ENCODE assay signal across 18 mouse cellular contexts in genomic region chr5:16265385-16265784, GRCm38 (mm10).
DNase-seq lines count a peak whose midpoint lies in the region; ATAC-seq lines count a peak whose summit lies in the region.
"Had no signal": no experiment of that assay in that cellular context is flagged by ENCODE, and none has a peak within 500 bp of the region (broad histone marks: within the 10 kb centered on the region; RNA-seq: fewer than 3 reads in every experiment).

No protein-coding gene starts in this region.

- no peak overlapping the region for H3K27ac ChIP-seq in forebrain, embryonic 11.5 days (ENCODE audit: low read depth, low read length)
- no peak overlapping the region for H3K27ac ChIP-seq in forebrain, embryonic 10.5 days
- 0 out of 2 replicates have a peak overlapping the region, but pooled peaks have one; percentile 20 for H3K27ac ChIP-seq in midbrain, embryonic 11.5 days (ENCODE audit: low read depth, low read length)
- H3K27ac ChIP-seq: gastrocnemius, adult 2 months; kidney, embryonic 15.5 days; layer of hippocampus, adult 2 months; macrophage had no signal

- H3K36me3 ChIP-seq in forebrain, embryonic 11.5 days (ENCODE audit: control insufficient read depth, insufficient read depth, low read length): no peaks in the 10 kb centered on the region
- no peaks in the 10 kb centered on the region for H3K36me3 ChIP-seq in forebrain, embryonic 10.5 days (replicated peaks)
- H3K36me3 ChIP-seq in midbrain, embryonic 11.5 days (ENCODE audit: control insufficient read depth, insufficient read depth, low read length): no peaks in the 10 kb centered on the region

- no peaks in the 10 kb centered on the region for H3K9me3 ChIP-seq in forebrain, embryonic 11.5 days (ENCODE audit: control insufficient read depth, low read length)
- H3K9me3 ChIP-seq in forebrain, embryonic 10.5 days: no peaks in the 10 kb centered on the region
- H3K9me3 ChIP-seq in midbrain, embryonic 11.5 days (ENCODE audit: control insufficient read depth, low read length): no peaks in the 10 kb centered on the region
- H3K9me3 ChIP-seq: kidney, embryonic 15.5 days had no signal

- no peaks in the 10 kb centered on the region for H3K27me3 ChIP-seq in forebrain, embryonic 11.5 days (ENCODE audit: control insufficient read depth, insufficient read depth, low read length)
- H3K27me3 ChIP-seq in forebrain, embryonic 10.5 days (ENCODE audit: poor library complexity, severe bottlenecking): no peaks in the 10 kb centered on the region
- H3K27me3 ChIP-seq in midbrain, embryonic 11.5 days (ENCODE audit: control insufficient read depth, insufficient read depth, low read length): no peaks in the 10 kb centered on the region
- H3K27me3 ChIP-seq: kidney, embryonic 15.5 days; Patski had no signal

- no peak for DNase-seq in forebrain, embryonic 11.5 days (ENCODE audit: low spot score)
- DNase-seq in forebrain, embryonic 10.5 days (ENCODE audit: extremely low spot score, low spot score): no peak
- peak; percentile 15 for DNase-seq in right cerebral cortex, adult 18-20 months
- no peak for DNase-seq in right cerebral cortex, postnatal 14 days
- peak; percentile 86 for DNase-seq in midbrain, embryonic 11.5 days (ENCODE audit: low spot score, missing footprints)
- DNase-seq in skeletal muscle tissue, adult 2 months (ENCODE audit: low read depth, low spot score): peak; percentile 2
- no peak for DNase-seq in spleen, postnatal 4 days (ENCODE audit: low spot score in 2 of 2)
- DNase-seq in heart, postnatal 14 days: no peak
- DNase-seq: cerebellum, adult 8-10 months; gastrocnemius, adult 2 months; heart, adult 18-20 months; lung, adult 2 months; right cerebral cortex, postnatal 25 days; thymus, adult 18-20 months had no signal

- H3K9ac ChIP-seq in forebrain, embryonic 11.5 days (ENCODE audit: low read length): no peak overlapping the region
- H3K9ac ChIP-seq in midbrain, embryonic 11.5 days (ENCODE audit: low read length): no peak overlapping the region
- H3K9ac ChIP-seq: kidney, embryonic 15.5 days had no signal

- H3K4me2 ChIP-seq in forebrain, embryonic 11.5 days (ENCODE audit: low read depth, low read length, severe bottlenecking): no peak overlapping the region
- no peak overlapping the region for H3K4me2 ChIP-seq in midbrain, embryonic 11.5 days
- H3K4me2 ChIP-seq: kidney, embryonic 15.5 days had no signal

- WGBS in forebrain, embryonic 11.5 days: 31% methylated on average over 6 of the region's 6 CpGs
- WGBS in forebrain, embryonic 10.5 days: 36% methylated on average over 6 of the region's 6 CpGs
- 36% methylated on average over 6 of the region's 6 CpGs for WGBS in midbrain, embryonic 11.5 days

- intact Hi-C loops in heart, postnatal 14 days (cut with DNase I): no loop called here

- peak; percentile 74 for ATAC-seq in forebrain, embryonic 11.5 days (replicated peaks; ENCODE audit: low FRiP score)
- ATAC-seq in midbrain, embryonic 11.5 days (ENCODE audit: low FRiP score): peak; percentile 86
- ATAC-seq: Patski had no signal

- no peak overlapping the region for H3K4me3 ChIP-seq in forebrain, embryonic 11.5 days (ENCODE audit: low read depth, low read length)
- H3K4me3 ChIP-seq in forebrain, embryonic 10.5 days: no peak overlapping the region
- H3K4me3 ChIP-seq in midbrain, embryonic 11.5 days (ENCODE audit: low read depth, low read length): no peak overlapping the region
- H3K4me3 ChIP-seq: gastrocnemius, adult 2 months; kidney, embryonic 15.5 days; layer of hippocampus, adult 2 months had no signal

- 0 out of 2 replicates have a peak, but pooled peaks cover 2% of the 10 kb centered on the region for H3K4me1 ChIP-seq in forebrain, embryonic 11.5 days (replicated peaks; ENCODE audit: control insufficient read depth, insufficient read depth, low read length)
- peaks cover 5% of the 10 kb centered on the region; the same call in 1 of the 2 replicates for H3K4me1 ChIP-seq in forebrain, embryonic 10.5 days
- H3K4me1 ChIP-seq in midbrain, embryonic 11.5 days (ENCODE audit: control insufficient read depth, insufficient read depth, low read length): no peaks in the 10 kb centered on the region
- H3K4me1 ChIP-seq: kidney, embryonic 15.5 days had no signal

Comparison
In these comparisons a context has a peak if more than half of its experiments do, and no peak if none do; other contexts are left out.
1. DNase-seq: peak in right cerebral cortex, adult 18-20 months (single experiment), midbrain, embryonic 11.5 days (single experiment) and skeletal muscle tissue, adult 2 months (single experiment); none in forebrain, embryonic 11.5 days (single experiment), forebrain, embryonic 10.5 days (single experiment), right cerebral cortex, postnatal 14 days (single experiment), spleen, postnatal 4 days (0 of 2) and heart, postnatal 14 days (0 of 2).